Mouse (Mus musculus) liver, embryonic 12.5 days (tissue): Measurements from ENCODE around the gene Dlg2. TPM values are rescaled to one million over a fixed set of nuclear protein-coding genes. Genes with fewer than 3 reads are reported as not detected.
"Not testable (repeated sequence)": the region's sequence is repeated elsewhere in the genome, so short reads cannot be mapped to it uniquely, and the experiment has no call there.

Source experiments
- ATAC-seq: fragments of 200-750 bp; cut with Nextera tagmentation; 2 replicates; pipeline ENCODE4 v1.8.0; 2017; ENCODE audit warnings: moderate number of reproducible peaks, mild to moderate bottlenecking, moderate library complexity
- H3K27ac ChIP-seq: fragments of 300-500 bp; sonication (generic); 2 replicates; pipeline ENCODE4 v1.5.1; 2016; ENCODE audit warnings: mild to moderate bottlenecking
- H3K27me3 ChIP-seq: fragments of 300-500 bp; sonication (generic); replicated peaks from 2 replicates; pipeline ENCODE4 v1.6.1; 2016; ENCODE audit warnings: mild to moderate bottlenecking, moderate library complexity
- H3K36me3 ChIP-seq: fragments of 300-500 bp; sonication (generic); 2 replicates; pipeline ENCODE4 v1.6.1; 2016; ENCODE audit warnings: mild to moderate bottlenecking, moderate library complexity
- H3K4me1 ChIP-seq: fragments of 300-500 bp; sonication (generic); 2 replicates; pipeline ENCODE4 v1.6.1; 2016
- H3K4me2 ChIP-seq: fragments of 300-500 bp; sonication (generic); 2 replicates; pipeline ENCODE4 v1.6.1; 2016; ENCODE audit warnings: mild to moderate bottlenecking, moderate library complexity
- H3K4me3 ChIP-seq: fragments of 300-500 bp; sonication (generic); 2 replicates; pipeline ENCODE4 v1.5.1; 2016; ENCODE audit warnings: mild to moderate bottlenecking, moderate library complexity
- H3K9ac ChIP-seq: fragments of 300-500 bp; sonication (generic); 2 replicates; pipeline ENCODE4 v1.6.1; 2016; ENCODE audit warnings: mild to moderate bottlenecking, moderate library complexity
- H3K9me3 ChIP-seq: fragments of 300-500 bp; sonication (generic); replicated peaks from 2 replicates; pipeline ENCODE4 v1.6.1; 2016; ENCODE audit warnings: mild to moderate bottlenecking, moderate library complexity
- WGBS: fragments of 180-500 bp; shearing (Covaris S2); methylation state at CpG from one replicate; pipeline ENCODE4 v1.1.7; 2016; ENCODE audit not compliant: insufficient replicate concordance; 5-methylcytosine and 5-hydroxymethylcytosine counted together
- polyA plus RNA-seq: library from polyadenylated mRNA; unstranded; fragments of >200 nt; fragmentation: Nextera tagmentation; extraction: Ambion mirVana; gene quantifications from 2 replicates; pipeline ENCODE4 v1.2.1, GENCODE M21; 2016

Dlg2 gene
- polyA plus RNA-seq, 1 experiment from 2014 or later: 1.1 TPM

- Histone ChIP-seq H3K4me1 (no peaks in the 10 kb centered on the region), H3K27ac (no peak overlapping the region), H3K9ac (no peak overlapping the region), H3K4me2 (no peak overlapping the region), H3K36me3 (no peaks in the 10 kb centered on the region), H3K27me3 (no peaks in the 10 kb centered on the region), H3K4me3 (no peak overlapping the region), H3K9me3 (no peaks in the 10 kb centered on the region)
- 30% methylated on average over 1 of the region's 1 CpGs for WGBS
- no peak for ATAC-seq
Measured at GRCm38 (mm10) chr7:90703951-90704350, 227.5 kb downstream of the Dlg2 start.

GRCm38 (mm10) chr7:90734086-90734485 is 257.6 kb downstream of the Dlg2 start:
- Histone ChIP-seq H3K36me3 (no peaks in the 10 kb centered on the region), H3K27me3 (no peaks in the 10 kb centered on the region), H3K27ac (no peak overlapping the region), H3K9ac (no peak overlapping the region), H3K4me3 (no peak overlapping the region), H3K4me1 (no peaks in the 10 kb centered on the region), H3K9me3 (no peaks in the 10 kb centered on the region), H3K4me2 (no peak overlapping the region)
- no peak for ATAC-seq
- 43% methylated on average over 3 of the region's 3 CpGs for WGBS

GRCm38 (mm10) chr7:90736369-90736768 is 259.9 kb downstream of the Dlg2 start:
- Histone ChIP-seq H3K27ac (no peak overlapping the region), H3K4me1 (no peaks in the 10 kb centered on the region), H3K4me2 (no peak overlapping the region), H3K36me3 (no peaks in the 10 kb centered on the region), H3K9me3 (no peaks in the 10 kb centered on the region), H3K27me3 (no peaks in the 10 kb centered on the region), H3K9ac (no peak overlapping the region), H3K4me3 (no peak overlapping the region)
- ATAC-seq: no peak
- 44% methylated on average over 1 of the region's 1 CpGs for WGBS

- H3K4me2 ChIP-seq: no peak overlapping the region
- 65% methylated on average over 1 of the region's 1 CpGs for WGBS
- H3K36me3 ChIP-seq: no peaks in the 10 kb centered on the region
- H3K4me3 ChIP-seq: no peak overlapping the region
- H3K27ac ChIP-seq: no peak overlapping the region
- no peak overlapping the region for H3K9ac ChIP-seq
- no peak for ATAC-seq
- no peaks in the 10 kb centered on the region for H3K9me3 ChIP-seq
- no peaks in the 10 kb centered on the region for H3K27me3 ChIP-seq
- H3K4me1 ChIP-seq: no peaks in the 10 kb centered on the region
Measured at GRCm38 (mm10) chr7:90748636-90749035, 272.2 kb downstream of the Dlg2 start.

- ATAC-seq: no peak
Measured at GRCm38 (mm10) chr7:90787945-90788344, 311.5 kb downstream of the Dlg2 start.

GRCm38 (mm10) chr7:90791522-90791921 is 315.1 kb downstream of the Dlg2 start:
- 35% methylated on average over 1 of the region's 1 CpGs for WGBS
- Histone ChIP-seq H3K9me3 (no peaks in the 10 kb centered on the region), H3K4me1 (no peaks in the 10 kb centered on the region), H3K27me3 (no peaks in the 10 kb centered on the region), H3K36me3 (no peaks in the 10 kb centered on the region), H3K4me2 (no peak overlapping the region), H3K4me3 (no peak overlapping the region), H3K9ac (no peak overlapping the region), H3K27ac (no peak overlapping the region)
- ATAC-seq: no peak

More at GRCm38 (mm10) chr7:90787945-90788344, 311.5 kb downstream of the Dlg2 start:
- Histone ChIP-seq H3K4me1 (no peaks in the 10 kb centered on the region), H3K27ac (no peak overlapping the region), H3K27me3 (no peaks in the 10 kb centered on the region), H3K9ac (no peak overlapping the region), H3K9me3 (no peaks in the 10 kb centered on the region), H3K4me3 (no peak overlapping the region), H3K4me2 (no peak overlapping the region), H3K36me3 (no peaks in the 10 kb centered on the region)
- 79% methylated on average over 1 of the region's 1 CpGs for WGBS

GRCm38 (mm10) chr7:90825640-90826039 is 349.2 kb downstream of the Dlg2 start:
- no peak for ATAC-seq
- 66% methylated on average over 3 of the region's 3 CpGs for WGBS
- no peak overlapping the region for H3K9ac ChIP-seq
- H3K27me3 ChIP-seq: no peaks in the 10 kb centered on the region
- no peaks in the 10 kb centered on the region for H3K4me1 ChIP-seq
- no peaks in the 10 kb centered on the region for H3K9me3 ChIP-seq
- no peak overlapping the region for H3K4me2 ChIP-seq
- H3K27ac ChIP-seq: no peak overlapping the region
- no peaks in the 10 kb centered on the region for H3K36me3 ChIP-seq
- no peak overlapping the region for H3K4me3 ChIP-seq

GRCm38 (mm10) chr7:90841276-90841675 is 364.8 kb downstream of the Dlg2 start:
- WGBS: 55% methylated on average over 4 of the region's 4 CpGs
- Histone ChIP-seq H3K4me1 (no peaks in the 10 kb centered on the region), H3K36me3 (no peaks in the 10 kb centered on the region), H3K27me3 (no peaks in the 10 kb centered on the region), H3K27ac (no peak overlapping the region), H3K4me2 (no peak overlapping the region), H3K9me3 (no peaks in the 10 kb centered on the region), H3K4me3 (no peak overlapping the region), H3K9ac (no peak overlapping the region)
- ATAC-seq: no peak

- Histone ChIP-seq H3K36me3 (no peaks in the 10 kb centered on the region), H3K27me3 (no peaks in the 10 kb centered on the region), H3K27ac (no peak overlapping the region), H3K4me1 (no peaks in the 10 kb centered on the region), H3K9ac (no peak overlapping the region), H3K9me3 (no peaks in the 10 kb centered on the region), H3K4me2 (no peak overlapping the region), H3K4me3 (no peak overlapping the region)
- ATAC-seq: no peak
- 50% methylated on average over 5 of the region's 5 CpGs for WGBS
Measured at GRCm38 (mm10) chr7:90843345-90844293, 367.1 kb downstream of the Dlg2 start.

GRCm38 (mm10) chr7:90876796-90877195 is 400.3 kb downstream of the Dlg2 start:
- not testable (repeated sequence) for H3K4me2 ChIP-seq, H3K4me3 ChIP-seq, H3K27ac ChIP-seq, H3K4me1 ChIP-seq, H3K27me3 ChIP-seq, ATAC-seq, H3K36me3 ChIP-seq, H3K9ac ChIP-seq, H3K9me3 ChIP-seq
- WGBS: 41% methylated on average over 4 of the region's 4 CpGs

- Histone ChIP-seq H3K9me3 (no peaks in the 10 kb centered on the region), H3K4me1 (no peaks in the 10 kb centered on the region), H3K27me3 (peaks cover 14% of the 10 kb centered on the region; the same call in 1 of the 2 replicates), H3K4me2 (no peak overlapping the region), H3K36me3 (no peaks in the 10 kb centered on the region), H3K9ac (no peak overlapping the region), H3K27ac (no peak overlapping the region), H3K4me3 (no peak overlapping the region)
- no peak for ATAC-seq
- 43% methylated on average over 3 of the region's 3 CpGs for WGBS
Measured at GRCm38 (mm10) chr7:90882740-90883139, 406.3 kb downstream of the Dlg2 start.

- H3K36me3 ChIP-seq: no peaks in the 10 kb centered on the region
- no peak overlapping the region for H3K9ac ChIP-seq
- peak overlapping the region; percentile 51 for H3K4me2 ChIP-seq
- ATAC-seq: no peak
- peaks cover 14% of the 10 kb centered on the region; the same call in 1 of the 2 replicates for H3K27me3 ChIP-seq
- H3K4me1 ChIP-seq: no peaks in the 10 kb centered on the region
- no peak overlapping the region for H3K4me3 ChIP-seq
- H3K27ac ChIP-seq: no peak overlapping the region
- 3% methylated on average over 13 of the region's 13 CpGs for WGBS
- H3K9me3 ChIP-seq: no peaks in the 10 kb centered on the region
Measured at GRCm38 (mm10) chr7:90886396-90887006, 410.0 kb downstream of the Dlg2 start.
